Mouse (Mus musculus) B cell, adult 67 days (primary cell): ENCODE results near the gene Rhox2f. TPM values are rescaled to one million over a fixed set of nuclear protein-coding genes. Genes with fewer than 3 reads are reported as not detected.

Experiments
- total RNA-seq, 2 experiments: library from RNA; stranded (reverse); gene quantifications; 4 replicates each; pipeline ENCODE4 v1.2.4; 2023

Rhox2f gene
- total RNA-seq, result not detected

DNA sequence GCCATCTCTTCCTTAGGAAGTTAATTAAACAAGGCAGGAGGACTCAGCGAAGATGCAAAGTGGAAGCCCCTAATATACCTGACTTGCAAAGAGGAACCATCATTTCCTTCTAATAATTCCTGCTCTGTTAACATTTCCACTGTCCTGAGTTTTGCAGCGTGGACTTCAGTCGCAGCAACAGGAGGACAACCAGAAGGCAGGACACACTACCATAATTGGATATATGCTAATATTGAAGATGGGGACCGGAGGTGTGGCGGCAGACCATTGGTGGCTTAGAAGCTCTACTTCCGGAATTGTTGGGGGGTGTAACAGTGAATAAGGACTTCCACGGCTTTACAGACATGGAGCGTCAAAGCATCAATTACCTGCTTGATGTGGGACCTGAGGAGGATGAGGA is at the start of gene Rhox2f:
Gene Rhox2f, plus strand, starts transcription at position 301 of the 400 bp plus-strand sequence.

DNA sequence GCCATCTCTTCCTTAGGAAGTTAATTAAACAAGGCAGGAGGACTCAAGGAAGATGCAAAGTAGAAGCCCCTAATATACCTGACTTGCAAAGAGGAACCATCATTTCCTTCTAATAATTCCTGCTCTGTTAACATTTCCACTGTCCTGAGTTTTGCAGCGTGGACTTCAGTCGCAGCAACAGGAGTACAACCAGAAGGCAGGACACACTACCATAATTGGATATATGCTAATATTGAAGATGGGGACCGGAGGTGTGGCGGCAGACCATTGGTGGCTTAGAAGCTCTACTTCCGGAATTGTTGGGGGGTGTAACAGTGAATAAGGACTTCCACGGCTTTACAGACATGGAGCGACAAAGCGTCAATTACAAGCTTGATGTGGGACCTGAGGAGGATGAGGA is 41.1 kb upstream of the Rhox2f start, which contains the start of gene Rhox2e:
Gene Rhox2e, plus strand, starts transcription at position 301 of the 400 bp plus-strand sequence.

DNA sequence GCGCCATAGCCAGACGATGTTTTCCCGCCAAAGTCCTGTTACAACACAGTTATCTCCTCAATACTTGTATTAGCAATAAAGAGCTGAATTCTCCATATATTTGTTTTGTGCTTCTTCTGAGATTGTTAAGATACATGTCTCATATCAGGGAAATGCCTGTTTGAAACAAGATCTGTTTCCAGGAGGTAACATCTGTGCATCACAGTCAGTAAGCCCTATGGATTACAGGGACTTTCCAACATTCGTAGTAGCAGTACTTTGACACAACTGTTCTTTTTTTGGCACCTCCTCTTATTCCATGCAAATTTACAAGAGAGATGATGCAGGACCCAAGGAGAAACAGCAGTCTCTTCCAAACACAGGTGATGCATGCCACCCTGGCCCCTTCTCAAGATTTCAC is 29.5 kb upstream of the Rhox2f start, which contains the start of gene Rhox3e:
Gene Rhox3e, plus strand, starts transcription at position 301 of the 400 bp plus-strand sequence.

DNA sequence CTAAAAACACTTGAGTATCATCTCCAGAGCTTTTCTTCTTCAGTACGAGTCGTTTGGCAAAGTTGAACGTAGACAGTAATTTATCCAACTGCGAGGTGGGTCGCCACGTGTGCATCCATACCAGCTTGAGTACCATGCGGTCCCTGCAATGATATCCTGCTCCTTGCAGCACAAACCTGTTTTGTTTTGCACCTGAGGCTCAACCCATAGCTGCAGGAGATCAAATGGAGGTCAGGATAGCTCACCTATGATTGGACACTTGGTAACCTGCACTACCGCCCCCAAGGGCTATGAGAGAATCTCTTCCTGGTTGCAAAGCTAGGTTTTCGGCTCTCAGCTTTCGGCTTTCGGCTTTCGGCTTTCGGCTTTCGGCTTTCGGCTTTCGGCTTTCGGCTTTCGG is 14.1 kb upstream of the Rhox2f start, which contains the start of gene Rhox4e:
Gene Rhox4e, plus strand, starts transcription at position 301 of the 400 bp plus-strand sequence.

DNA sequence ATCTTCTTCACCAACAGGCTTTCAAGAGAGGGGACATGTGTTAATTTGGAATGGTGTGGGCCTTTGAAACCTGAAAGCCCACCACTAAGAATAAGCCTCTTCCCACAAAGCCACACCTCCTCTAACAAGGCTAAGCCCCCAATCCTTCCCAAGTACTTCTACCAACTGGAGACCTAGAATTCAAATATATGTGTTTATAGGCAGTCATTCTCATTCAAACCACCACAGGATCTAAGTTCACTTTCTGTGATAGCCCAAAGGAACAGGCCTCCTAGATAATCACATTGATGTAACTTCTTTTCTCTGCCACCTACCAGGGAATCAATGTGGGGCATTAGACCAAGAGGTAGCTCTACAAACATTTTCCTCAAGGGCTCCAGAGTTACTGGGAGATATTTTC is 9.5 kb downstream of the Rhox2f start, which contains the start of gene Rhox3f:
Gene Rhox3f, plus strand, starts transcription at position 301 of the 400 bp plus-strand sequence.

DNA sequence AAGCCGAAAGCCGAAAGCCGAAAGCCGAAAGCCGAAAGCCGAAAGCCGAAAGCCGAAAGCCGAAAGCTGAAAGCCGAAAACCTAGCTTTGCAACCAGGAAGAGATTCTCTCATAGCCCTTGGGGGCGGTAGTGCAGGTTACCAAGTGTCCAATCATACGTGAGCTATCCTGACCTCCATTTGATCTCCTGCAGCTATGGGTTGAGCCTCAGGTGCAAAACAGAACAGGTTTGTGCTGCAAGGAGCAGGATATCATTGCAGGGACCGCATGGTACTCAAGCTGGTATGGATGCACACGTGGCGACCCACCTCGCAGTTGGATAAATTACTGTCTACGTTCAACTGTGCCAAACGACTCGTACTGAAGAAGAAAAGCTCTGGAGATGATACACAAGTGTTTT is 36.4 kb downstream of the Rhox2f start, which contains the start of gene Rhox4f:
Gene Rhox4f, minus strand, starts transcription at position 101 of the 400 bp plus-strand sequence.

Other genes starting within 250 kb of the Rhox2f start
- not detected for gene Rhox3a2, start 191.4 kb upstream of the Rhox2f start, total RNA-seq
- gene Rhox4a2, start 180.6 kb upstream of the Rhox2f start, total RNA-seq, result not detected
- not detected for gene Rhox2b, start 159.3 kb upstream of the Rhox2f start, total RNA-seq
- not detected for gene Rhox4b, start 138.9 kb upstream of the Rhox2f start, total RNA-seq
- not detected for gene Rhox2c, start 117.7 kb upstream of the Rhox2f start, total RNA-seq
- not detected for gene Rhox3c, start 112.8 kb upstream of the Rhox2f start, total RNA-seq
- gene Rhox4c, start 91.1 kb upstream of the Rhox2f start, total RNA-seq, result not detected
- not detected for gene Rhox2d, start 78.0 kb upstream of the Rhox2f start, total RNA-seq
- gene Rhox4d, start 57.0 kb upstream of the Rhox2f start, total RNA-seq, result not detected
- not detected for gene Rhox2e, start 41.0 kb upstream of the Rhox2f start, total RNA-seq
- not detected for gene Rhox3e, start 29.4 kb upstream of the Rhox2f start, total RNA-seq
- not detected for gene Rhox4e, start 14.0 kb upstream of the Rhox2f start, total RNA-seq
- gene Rhox3f, start 9.6 kb downstream of the Rhox2f start, total RNA-seq, result not detected
- gene Rhox4f, start 36.3 kb downstream of the Rhox2f start, total RNA-seq, result not detected
- gene Rhox3g, start 57.2 kb downstream of the Rhox2f start, total RNA-seq, result not detected
- gene Rhox2g, start 72.1 kb downstream of the Rhox2f start, total RNA-seq, result not detected
- not detected for gene Rhox4g, start 79.9 kb downstream of the Rhox2f start, total RNA-seq
- gene Rhox3h, start 97.4 kb downstream of the Rhox2f start, total RNA-seq, result not detected
- gene Rhox2h, start 101.9 kb downstream of the Rhox2f start, total RNA-seq, result not detected
- gene Rhox5, start 233.4 kb downstream of the Rhox2f start, total RNA-seq, result not detected